Mouse (Mus musculus) layer of hippocampus, adult 11-12 months (tissue): ENCODE measurements at regions not wholly inside any gene's neighbourhood (a gene's known extent, or its start where the extent isn't known, plus 50 kb on each side); places are given as distances from the start of the nearest gene placed in this dataset.

ENCODE experiments used
- DNase-seq: peaks from one replicate; pipeline ENCODE4 v3.0.0; 2022; ENCODE audit warnings: low spot score

DNA sequence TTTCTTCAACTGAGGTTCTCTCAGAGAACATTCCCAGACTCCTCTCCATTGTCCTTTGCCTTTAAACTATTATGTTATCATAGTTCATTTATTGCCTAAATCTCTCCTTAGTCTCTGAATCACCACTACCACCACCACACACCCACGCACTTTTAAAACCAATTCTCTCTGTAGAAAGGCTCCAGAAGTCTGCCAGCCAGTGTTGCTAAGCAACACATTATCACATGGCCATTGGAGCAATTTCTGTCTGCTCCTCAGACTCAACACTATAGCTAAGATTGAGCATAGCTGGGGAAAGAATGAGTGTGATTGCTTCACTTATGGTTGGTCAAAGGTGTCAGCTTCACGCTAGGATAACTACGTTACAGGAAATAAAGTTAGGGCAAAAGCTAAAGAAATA lies 59.3 kb downstream of the Trap1a start:
- DNase-seq, result peak; percentile 20

DNA sequence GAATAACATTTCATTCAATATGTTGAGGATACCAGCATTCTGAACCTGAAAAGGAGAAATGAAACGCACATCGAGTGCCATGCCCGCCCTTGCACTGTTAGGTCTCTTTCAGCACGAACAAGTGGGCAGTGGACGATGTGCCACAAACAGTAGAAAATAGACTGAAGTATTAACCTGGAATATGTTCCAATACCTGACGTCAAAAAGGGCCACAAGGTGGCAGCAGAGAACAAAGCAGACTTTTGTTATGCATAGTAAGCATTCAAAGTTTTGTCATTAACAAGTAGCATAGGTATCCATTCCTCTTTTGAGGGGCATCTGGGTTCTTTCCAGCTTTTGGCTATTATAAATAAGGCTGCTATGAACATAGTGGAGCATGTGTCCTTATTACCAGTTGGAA lies 63.5 kb upstream of the D330045A20Rik start:
- DNase-seq, result peak; percentile 70

DNA sequence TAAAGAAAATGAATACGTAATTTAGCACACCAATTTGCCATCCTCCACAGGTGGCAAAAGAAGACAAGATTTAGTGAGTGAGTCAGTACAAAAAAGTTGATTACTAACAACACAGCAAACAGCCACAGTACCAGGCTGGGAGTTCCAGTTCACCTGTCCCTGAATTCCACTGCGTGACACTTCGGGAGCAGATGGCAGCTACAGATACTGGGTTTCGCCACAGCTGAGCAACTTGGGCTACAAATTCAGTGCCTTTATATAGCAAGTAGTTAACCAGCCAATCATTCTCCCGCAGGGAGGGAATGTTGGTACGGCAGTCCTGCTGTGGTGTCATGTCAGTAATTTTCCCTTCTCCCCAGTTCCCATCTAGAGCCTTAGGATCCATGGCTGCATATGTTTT lies 60.3 kb upstream of the D330045A20Rik start:
- DNase-seq, result no peak

DNA sequence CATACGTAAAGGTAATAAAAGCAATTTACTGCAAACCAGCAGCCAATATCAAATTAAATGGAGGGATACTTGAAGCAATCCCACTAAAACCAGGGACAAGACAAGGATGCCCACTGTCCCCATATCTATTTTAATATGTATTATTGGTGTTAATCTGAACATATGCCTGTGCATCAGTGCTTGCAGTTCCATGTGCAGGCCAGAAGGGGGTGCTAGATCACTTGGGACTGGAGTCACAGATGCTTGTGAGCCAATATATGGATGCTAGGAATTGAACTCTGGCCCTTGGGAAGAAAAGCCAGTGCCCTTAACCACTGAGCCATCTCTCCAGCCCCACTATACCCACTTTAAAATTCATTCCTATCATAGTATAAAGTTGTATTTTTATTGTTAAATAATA lies 55.9 kb upstream of the D330045A20Rik start:
- no peak for DNase-seq
